Mouse (Mus musculus): ENCODE data around the gene G3bp2. TPM values are rescaled to one million over a fixed set of nuclear protein-coding genes. Genes with fewer than 3 reads are reported as not detected.

The G3bp2 gene
- polyA plus RNA-seq, 1 experiment from 2014 or later: 214 TPM

DNA sequence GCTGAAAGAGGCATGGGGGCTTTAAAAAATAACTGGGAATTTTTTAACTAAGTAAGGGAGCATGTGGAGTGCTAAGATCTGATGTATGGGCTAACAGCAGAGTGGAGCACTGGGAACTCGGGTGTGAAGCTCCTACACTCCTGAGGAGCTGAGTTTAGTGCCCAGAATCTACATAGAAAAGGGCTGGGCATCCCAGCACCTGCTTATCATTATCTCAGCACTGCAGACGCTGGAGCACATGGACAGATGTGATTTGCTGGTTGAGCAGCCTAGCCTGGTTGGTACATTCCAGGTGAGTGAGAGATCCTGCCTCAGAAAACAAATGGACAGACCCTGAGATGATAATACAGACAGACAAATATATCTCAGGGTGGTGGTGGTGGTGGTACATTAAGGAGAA is 73.7 kb downstream of the G3bp2 start:
- no peak overlapping the region for H3K4me3 ChIP-seq (ENCODE audit: low read length)
- H3K9me3 ChIP-seq (ENCODE audit: control insufficient read depth, low read length): no peaks in the 10 kb centered on the region
- H3K4me1 ChIP-seq (ENCODE audit: control insufficient read depth, insufficient read depth, low read length): no peaks in the 10 kb centered on the region
- H3K27me3 ChIP-seq (ENCODE audit: control insufficient read depth, insufficient read depth, low read length): no peaks in the 10 kb centered on the region
- no peaks in the 10 kb centered on the region for H3K36me3 ChIP-seq (ENCODE audit: control insufficient read depth, insufficient read depth, low read length)
- ATAC-seq (ENCODE audit: low FRiP score, low TSS enrichment): no peak
- no peak overlapping the region for H3K27ac ChIP-seq (ENCODE audit: low read depth, low read length)
- H3K9ac ChIP-seq (ENCODE audit: low read depth, low read length): no peak overlapping the region
- 42% methylated on average over 2 of the region's 2 CpGs for WGBS
- no peak overlapping the region for H3K4me2 ChIP-seq (replicated peaks; ENCODE audit: low read depth, low read length)

DNA sequence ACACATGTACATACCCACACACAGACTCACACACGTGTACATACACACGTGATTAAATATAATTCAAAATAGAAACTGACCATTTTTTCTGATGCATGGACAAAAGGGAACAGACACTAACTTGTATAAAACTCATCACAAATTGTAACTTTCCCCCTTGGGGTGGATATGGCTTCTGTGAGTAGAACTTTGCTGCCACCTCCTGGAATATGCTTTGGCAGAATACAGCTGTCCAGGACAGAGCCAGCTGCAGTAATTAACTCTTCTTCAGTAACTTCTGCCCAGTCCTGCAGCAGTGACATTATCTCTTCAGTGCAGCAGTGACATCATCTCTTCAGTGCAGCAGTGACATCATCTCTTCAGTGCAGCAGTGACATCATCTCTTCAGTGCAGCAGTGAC is 80.5 kb downstream of the G3bp2 start:
- H3K27ac ChIP-seq (ENCODE audit: low read depth, low read length): no peak overlapping the region
- 67% methylated on average over 2 of the region's 2 CpGs for WGBS
- peak; percentile 84 for ATAC-seq (ENCODE audit: low FRiP score, low TSS enrichment)

More for the DNA sequence above, 80.5 kb downstream of the G3bp2 start:
- Histone ChIP-seq H3K36me3 (ENCODE audit: control insufficient read depth, insufficient read depth, low read length) (no peaks in the 10 kb centered on the region), H3K4me1 (ENCODE audit: control insufficient read depth, insufficient read depth, low read length) (no peaks in the 10 kb centered on the region), H3K9me3 (ENCODE audit: control insufficient read depth, low read length) (peaks cover 4% of the 10 kb centered on the region; the same call in 1 of the 2 replicates), H3K4me2 (replicated peaks; ENCODE audit: low read depth, low read length) (no peak overlapping the region), H3K27me3 (ENCODE audit: control insufficient read depth, insufficient read depth, low read length) (no peaks in the 10 kb centered on the region), H3K4me3 (ENCODE audit: low read length) (no peak overlapping the region), H3K9ac (ENCODE audit: low read depth, low read length) (no peak overlapping the region)

Other genes starting within 250 kb of the G3bp2 start
- gene Rchy1, start 120.7 kb downstream of the G3bp2 start, polyA plus RNA-seq (2014; fragmentation: Nextera tagmentation; extraction: Ambion mirVana): 49.9 and 56.9 TPM in 2 replicates
- gene Odaph, start 96.2 kb downstream of the G3bp2 start, polyA plus RNA-seq (2014; fragmentation: Nextera tagmentation; extraction: Ambion mirVana): not detected in 2 replicates
- 0.79 and 1.3 TPM in 2 replicates for gene Cdkl2, start 39.8 kb downstream of the G3bp2 start, polyA plus RNA-seq (2014; fragmentation: Nextera tagmentation; extraction: Ambion mirVana)
- 29.0 and 33.4 TPM in 2 replicates for gene Uso1, start 54.2 kb upstream of the G3bp2 start, polyA plus RNA-seq (2014; fragmentation: Nextera tagmentation; extraction: Ambion mirVana)
- not detected in 2 replicates for gene U90926, start 131.7 kb upstream of the G3bp2 start, polyA plus RNA-seq (2014; fragmentation: Nextera tagmentation; extraction: Ambion mirVana)
- gene Ppef2, start 172.6 kb upstream of the G3bp2 start, polyA plus RNA-seq (2014; fragmentation: Nextera tagmentation; extraction: Ambion mirVana): 0.31 TPM in 1 of 2 replicates, not detected in the other
- 18.6 and 22.9 TPM in 2 replicates for gene Naaa, start 194.5 kb upstream of the G3bp2 start, polyA plus RNA-seq (2014; fragmentation: Nextera tagmentation; extraction: Ambion mirVana)
- gene Sdad1, start 226.8 kb upstream of the G3bp2 start, polyA plus RNA-seq (2014; fragmentation: Nextera tagmentation; extraction: Ambion mirVana): 48.3 and 62.6 TPM in 2 replicates
- not detected in 2 replicates for gene Cxcl9, start 244.4 kb upstream of the G3bp2 start, polyA plus RNA-seq (2014; fragmentation: Nextera tagmentation; extraction: Ambion mirVana)
- 1.7 and 3.1 TPM in 2 replicates for gene Art3, start 248.1 kb upstream of the G3bp2 start, polyA plus RNA-seq (2014; fragmentation: Nextera tagmentation; extraction: Ambion mirVana)

All from kidney, embryonic 14.5 days (tissue).